Mouse (Mus musculus): ENCODE data around the gene Ptcra. TPM values are rescaled to one million over a fixed set of nuclear protein-coding genes. Genes with fewer than 3 reads are reported as not detected.

Gene Ptcra
- polyA plus RNA-seq, 1 experiment from 2014 or later = 0.77 TPM

GRCm38 (mm10) chr17:46745506-46745905 is 18.0 kb downstream of the Ptcra start:
- 87% methylated on average over 2 of the region's 2 CpGs for WGBS

DNA sequence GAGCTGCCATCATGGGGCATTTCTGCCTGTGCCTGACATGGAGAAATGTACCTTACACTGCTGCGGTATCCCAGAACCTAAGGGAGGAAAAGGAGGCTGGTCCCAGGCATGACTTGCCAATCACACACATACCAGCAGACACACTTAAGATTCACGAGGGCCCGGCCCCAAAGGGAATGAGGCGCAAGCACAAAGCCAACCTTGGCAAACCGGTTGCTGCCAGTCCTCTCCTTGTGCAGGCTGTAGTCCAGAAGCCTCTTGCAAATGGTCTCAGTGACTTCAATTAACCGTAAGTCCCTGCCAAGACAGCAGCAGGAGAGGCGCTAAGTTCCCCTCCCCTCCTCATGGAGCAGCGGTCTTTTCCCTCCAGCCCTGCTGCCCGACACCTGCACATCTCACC is 20.5 kb downstream of the Ptcra start:
- Histone ChIP-seq H3K4me2 (replicated peaks; ENCODE audit: low read depth, low read length) (no peak overlapping the region), H3K27me3 (ENCODE audit: control insufficient read depth, insufficient read depth, low read length) (no peaks in the 10 kb centered on the region), H3K9ac (replicated peaks; ENCODE audit: low read depth, low read length) (no peak overlapping the region), H3K27ac (ENCODE audit: low read length) (no peak overlapping the region), H3K4me3 (ENCODE audit: low read depth, low read length) (no peak overlapping the region), H3K4me1 (ENCODE audit: control insufficient read depth, insufficient read depth, low read length) (no peaks in the 10 kb centered on the region), H3K36me3 (ENCODE audit: control insufficient read depth, insufficient read depth, low read length) (peaks cover 19% of the 10 kb centered on the region), H3K9me3 (ENCODE audit: control insufficient read depth, low read depth, low read length) (no peaks in the 10 kb centered on the region)
- ATAC-seq (ENCODE audit: insufficient number of reproducible peaks, insufficient read depth, low FRiP score, low read depth) = no peak
- WGBS = 85% methylated on average over 9 of the region's 9 CpGs

More at GRCm38 (mm10) chr17:46745506-46745905, 18.0 kb downstream of the Ptcra start:
- H3K9ac ChIP-seq (replicated peaks; ENCODE audit: low read depth, low read length) = no peak overlapping the region
- no peak overlapping the region for H3K4me3 ChIP-seq (ENCODE audit: low read depth, low read length)
- no peaks in the 10 kb centered on the region for H3K9me3 ChIP-seq (ENCODE audit: control insufficient read depth, low read depth, low read length)
- H3K27ac ChIP-seq (ENCODE audit: low read length) = no peak overlapping the region
- H3K36me3 ChIP-seq (ENCODE audit: control insufficient read depth, insufficient read depth, low read length) = peaks cover 19% of the 10 kb centered on the region
- no peak for ATAC-seq (ENCODE audit: insufficient number of reproducible peaks, insufficient read depth, low FRiP score, low read depth)
- no peaks in the 10 kb centered on the region for H3K4me1 ChIP-seq (ENCODE audit: control insufficient read depth, insufficient read depth, low read length)
- H3K27me3 ChIP-seq (ENCODE audit: control insufficient read depth, insufficient read depth, low read length) = no peaks in the 10 kb centered on the region
- no peak overlapping the region for H3K4me2 ChIP-seq (replicated peaks; ENCODE audit: low read depth, low read length)

- Histone ChIP-seq H3K4me2 (replicated peaks; ENCODE audit: low read depth, low read length) (no peak overlapping the region), H3K4me1 (ENCODE audit: control insufficient read depth, insufficient read depth, low read length) (no peaks in the 10 kb centered on the region), H3K9me3 (ENCODE audit: control insufficient read depth, low read depth, low read length) (no peaks in the 10 kb centered on the region), H3K36me3 (ENCODE audit: control insufficient read depth, insufficient read depth, low read length) (peaks cover 14% of the 10 kb centered on the region), H3K9ac (replicated peaks; ENCODE audit: low read depth, low read length) (no peak overlapping the region), H3K4me3 (ENCODE audit: low read depth, low read length) (no peak overlapping the region), H3K27ac (ENCODE audit: low read length) (no peak overlapping the region), H3K27me3 (ENCODE audit: control insufficient read depth, insufficient read depth, low read length) (no peaks in the 10 kb centered on the region)
- ATAC-seq (ENCODE audit: insufficient number of reproducible peaks, insufficient read depth, low FRiP score, low read depth) = no peak
- 90% methylated on average over 6 of the region's 6 CpGs for WGBS
Observed at GRCm38 (mm10) chr17:46741305-46741704, 22.2 kb downstream of the Ptcra start.

- WGBS = 53% methylated on average over 10 of the region's 10 CpGs
Observed at GRCm38 (mm10) chr17:46736160-46736559, 27.4 kb downstream of the Ptcra start.

GRCm38 (mm10) chr17:46735287-46735686 is 28.2 kb downstream of the Ptcra start:
- 81% methylated on average over 7 of the region's 7 CpGs for WGBS
- ATAC-seq (ENCODE audit: insufficient number of reproducible peaks, insufficient read depth, low FRiP score, low read depth) = no peak
- Histone ChIP-seq H3K9ac (replicated peaks; ENCODE audit: low read depth, low read length) (no peak overlapping the region), H3K27me3 (ENCODE audit: control insufficient read depth, insufficient read depth, low read length) (no peaks in the 10 kb centered on the region), H3K4me2 (replicated peaks; ENCODE audit: low read depth, low read length) (no peak overlapping the region), H3K9me3 (ENCODE audit: control insufficient read depth, low read depth, low read length) (no peaks in the 10 kb centered on the region), H3K36me3 (ENCODE audit: control insufficient read depth, insufficient read depth, low read length) (peaks cover 7% of the 10 kb centered on the region; the same call in 1 of the 2 replicates), H3K4me3 (ENCODE audit: low read depth, low read length) (no peak overlapping the region), H3K4me1 (ENCODE audit: control insufficient read depth, insufficient read depth, low read length) (no peaks in the 10 kb centered on the region), H3K27ac (ENCODE audit: low read length) (no peak overlapping the region)

More at GRCm38 (mm10) chr17:46736160-46736559, 27.4 kb downstream of the Ptcra start:
- Histone ChIP-seq H3K4me1 (ENCODE audit: control insufficient read depth, insufficient read depth, low read length) (no peaks in the 10 kb centered on the region), H3K36me3 (ENCODE audit: control insufficient read depth, insufficient read depth, low read length) (peaks cover 7% of the 10 kb centered on the region), H3K4me2 (replicated peaks; ENCODE audit: low read depth, low read length) (no peak overlapping the region), H3K27me3 (ENCODE audit: control insufficient read depth, insufficient read depth, low read length) (no peaks in the 10 kb centered on the region), H3K27ac (ENCODE audit: low read length) (no peak overlapping the region), H3K4me3 (ENCODE audit: low read depth, low read length) (no peak overlapping the region), H3K9me3 (ENCODE audit: control insufficient read depth, low read depth, low read length) (no peaks in the 10 kb centered on the region), H3K9ac (replicated peaks; ENCODE audit: low read depth, low read length) (no peak overlapping the region)
- no peak for ATAC-seq (ENCODE audit: insufficient number of reproducible peaks, insufficient read depth, low FRiP score, low read depth)

DNA sequence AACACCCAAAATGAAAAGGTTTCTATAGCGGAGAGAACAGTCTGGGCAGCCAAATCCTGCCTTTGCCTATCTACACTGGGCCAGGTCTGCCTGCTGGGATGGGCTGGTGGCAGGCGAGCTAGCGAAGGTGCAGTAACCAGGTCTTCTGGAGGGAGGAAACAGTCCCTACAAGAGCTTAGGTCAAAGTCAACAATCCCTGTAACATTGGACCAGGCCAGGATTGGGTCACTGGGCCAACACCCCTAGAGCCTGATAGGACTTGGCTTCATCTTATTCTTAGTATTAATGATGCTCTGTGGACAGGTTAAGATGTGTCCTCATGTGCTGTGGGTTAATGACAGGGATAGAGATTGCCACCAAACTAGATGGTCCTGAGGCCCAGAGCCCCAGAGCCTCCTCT is 29.5 kb downstream of the Ptcra start:
- WGBS = 88% methylated on average over 3 of the region's 3 CpGs
- Histone ChIP-seq H3K36me3 (ENCODE audit: control insufficient read depth, insufficient read depth, low read length) (peaks cover 7% of the 10 kb centered on the region; the same call in 1 of the 2 replicates), H3K9ac (replicated peaks; ENCODE audit: low read depth, low read length) (no peak overlapping the region), H3K4me3 (ENCODE audit: low read depth, low read length) (no peak overlapping the region), H3K27me3 (ENCODE audit: control insufficient read depth, insufficient read depth, low read length) (no peaks in the 10 kb centered on the region), H3K4me1 (ENCODE audit: control insufficient read depth, insufficient read depth, low read length) (no peaks in the 10 kb centered on the region), H3K9me3 (ENCODE audit: control insufficient read depth, low read depth, low read length) (no peaks in the 10 kb centered on the region), H3K4me2 (replicated peaks; ENCODE audit: low read depth, low read length) (no peak overlapping the region), H3K27ac (ENCODE audit: low read length) (no peak overlapping the region)
- no peak for ATAC-seq (ENCODE audit: insufficient number of reproducible peaks, insufficient read depth, low FRiP score, low read depth)

DNA sequence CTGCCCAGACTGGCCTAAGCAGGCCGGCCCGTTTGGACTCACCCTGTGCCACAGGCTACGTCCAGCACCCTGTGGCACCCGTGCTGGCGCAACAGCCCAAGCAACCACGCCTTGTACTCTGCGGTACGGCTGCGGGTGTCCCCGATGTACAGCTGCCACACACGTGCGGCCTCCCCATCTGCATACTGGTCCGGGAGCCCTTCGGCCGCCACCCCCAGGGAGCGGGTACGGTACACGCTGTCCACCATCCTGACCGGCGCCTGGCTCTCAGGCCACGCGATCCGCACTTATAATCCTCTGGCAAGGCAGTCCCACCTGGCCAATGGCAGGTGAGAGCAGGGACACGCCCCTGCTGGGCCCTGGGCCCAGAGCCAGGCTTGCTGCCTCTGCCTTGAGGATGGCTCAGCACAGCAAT is 34.6 kb downstream of the Ptcra start, which contains the start of gene Gnmt:
TSS of gene Gnmt (minus strand) at position 265 of the 415 bp plus-strand sequence.
- 0 out of 2 replicates have a peak, but pooled peaks cover 4% of the 10 kb centered on the region for H3K27me3 ChIP-seq (ENCODE audit: control insufficient read depth, insufficient read depth, low read length)
- H3K9me3 ChIP-seq (ENCODE audit: control insufficient read depth, low read depth, low read length) = no peaks in the 10 kb centered on the region
- 0 out of 2 replicates have a peak within 1 kb of the TSS, but pooled peaks have one; percentile 1 for H3K4me3 ChIP-seq (ENCODE audit: low read depth, low read length)
- H3K9ac ChIP-seq (replicated peaks; ENCODE audit: low read depth, low read length) = no peak within 1 kb of the TSS
- peak within 1 kb of the TSS; percentile 24; the same call in 1 of the 2 replicates for H3K4me2 ChIP-seq (replicated peaks; ENCODE audit: low read depth, low read length)
- H3K36me3 ChIP-seq (ENCODE audit: control insufficient read depth, insufficient read depth, low read length) = no peaks in the 10 kb centered on the region; the same call in 1 of the 2 replicates
- H3K27ac ChIP-seq (ENCODE audit: low read length) = no peak within 1 kb of the TSS
- WGBS = 13% methylated on average over 24 of the region's 24 CpGs
- H3K4me1 ChIP-seq (ENCODE audit: control insufficient read depth, insufficient read depth, low read length) = no peaks in the 10 kb centered on the region
- peak; percentile 50; the same call in 1 of the 2 replicates for ATAC-seq (ENCODE audit: insufficient number of reproducible peaks, insufficient read depth, low FRiP score, low read depth)

- Histone ChIP-seq H3K4me3 (ENCODE audit: low read depth, low read length) (0 out of 2 replicates have a peak overlapping the region, but pooled peaks have one; percentile 1), H3K27ac (ENCODE audit: low read length) (no peak overlapping the region), H3K36me3 (ENCODE audit: control insufficient read depth, insufficient read depth, low read length) (peaks cover 4% of the 10 kb centered on the region; the same call in 1 of the 2 replicates), H3K9ac (replicated peaks; ENCODE audit: low read depth, low read length) (no peak overlapping the region), H3K4me2 (replicated peaks; ENCODE audit: low read depth, low read length) (peak overlapping the region; percentile 24; the same call in 1 of the 2 replicates), H3K27me3 (ENCODE audit: control insufficient read depth, insufficient read depth, low read length) (0 out of 2 replicates have a peak, but pooled peaks cover 4% of the 10 kb centered on the region), H3K4me1 (ENCODE audit: control insufficient read depth, insufficient read depth, low read length) (no peaks in the 10 kb centered on the region), H3K9me3 (ENCODE audit: control insufficient read depth, low read depth, low read length) (no peaks in the 10 kb centered on the region)
- ATAC-seq (ENCODE audit: insufficient number of reproducible peaks, insufficient read depth, low FRiP score, low read depth) = 0 out of 2 replicates have a peak, but pooled peaks have one; percentile 2
- 43% methylated on average over 11 of the region's 11 CpGs for WGBS
Observed at GRCm38 (mm10) chr17:46728496-46728895, 35.0 kb downstream of the Ptcra start.

GRCm38 (mm10) chr17:46728021-46728420 is 35.5 kb downstream of the Ptcra start:
- no peak for ATAC-seq (ENCODE audit: insufficient number of reproducible peaks, insufficient read depth, low FRiP score, low read depth)
- Histone ChIP-seq H3K27me3 (ENCODE audit: control insufficient read depth, insufficient read depth, low read length) (0 out of 2 replicates have a peak, but pooled peaks cover 4% of the 10 kb centered on the region), H3K9ac (replicated peaks; ENCODE audit: low read depth, low read length) (no peak overlapping the region), H3K27ac (ENCODE audit: low read length) (no peak overlapping the region), H3K4me2 (replicated peaks; ENCODE audit: low read depth, low read length) (no peak overlapping the region), H3K4me3 (ENCODE audit: low read depth, low read length) (no peak overlapping the region), H3K36me3 (ENCODE audit: control insufficient read depth, insufficient read depth, low read length) (peaks cover 7% of the 10 kb centered on the region; the same call in 1 of the 2 replicates), H3K4me1 (ENCODE audit: control insufficient read depth, insufficient read depth, low read length) (no peaks in the 10 kb centered on the region), H3K9me3 (ENCODE audit: control insufficient read depth, low read depth, low read length) (no peaks in the 10 kb centered on the region)
- WGBS = 46% methylated on average over 6 of the region's 6 CpGs

All from stomach, embryonic 14.5 days (tissue).